Mouse (Mus musculus) cerebral cortex, adult 2 months (tissue): Measurements from ENCODE around the gene Gpx6.

ENCODE experiments used
- WGBS: fragments of 180-500 bp; shearing (Covaris S2); methylation state at CpG from one replicate; pipeline ENCODE4 v1.1.7; 2018; 5-methylcytosine and 5-hydroxymethylcytosine counted together

Gpx6 gene

DNA sequence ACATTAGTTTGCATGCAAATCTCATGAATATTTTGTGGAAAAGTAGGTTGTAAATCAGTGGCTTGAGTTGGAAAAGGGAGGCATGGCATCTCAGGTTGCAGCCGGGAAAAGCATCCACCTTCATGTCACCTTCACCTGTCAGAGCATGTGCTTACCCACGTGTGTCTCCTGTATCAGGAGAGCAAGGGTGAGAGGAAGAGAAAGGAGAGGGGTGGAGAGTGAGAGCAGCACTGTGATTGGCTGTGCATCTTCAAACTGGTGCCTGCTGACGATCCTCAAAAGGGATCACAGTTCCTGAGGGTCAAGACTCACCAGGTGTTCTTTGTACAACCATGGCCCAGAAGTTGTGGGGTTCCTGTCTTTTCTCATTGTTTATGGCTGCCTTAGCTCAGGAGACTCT is at the start of gene Gpx6:
Gene Gpx6, plus strand, starts transcription at position 200 of the 400 bp plus-strand sequence.
- 54% methylated on average over 3 of the region's 3 CpGs for WGBS

DNA sequence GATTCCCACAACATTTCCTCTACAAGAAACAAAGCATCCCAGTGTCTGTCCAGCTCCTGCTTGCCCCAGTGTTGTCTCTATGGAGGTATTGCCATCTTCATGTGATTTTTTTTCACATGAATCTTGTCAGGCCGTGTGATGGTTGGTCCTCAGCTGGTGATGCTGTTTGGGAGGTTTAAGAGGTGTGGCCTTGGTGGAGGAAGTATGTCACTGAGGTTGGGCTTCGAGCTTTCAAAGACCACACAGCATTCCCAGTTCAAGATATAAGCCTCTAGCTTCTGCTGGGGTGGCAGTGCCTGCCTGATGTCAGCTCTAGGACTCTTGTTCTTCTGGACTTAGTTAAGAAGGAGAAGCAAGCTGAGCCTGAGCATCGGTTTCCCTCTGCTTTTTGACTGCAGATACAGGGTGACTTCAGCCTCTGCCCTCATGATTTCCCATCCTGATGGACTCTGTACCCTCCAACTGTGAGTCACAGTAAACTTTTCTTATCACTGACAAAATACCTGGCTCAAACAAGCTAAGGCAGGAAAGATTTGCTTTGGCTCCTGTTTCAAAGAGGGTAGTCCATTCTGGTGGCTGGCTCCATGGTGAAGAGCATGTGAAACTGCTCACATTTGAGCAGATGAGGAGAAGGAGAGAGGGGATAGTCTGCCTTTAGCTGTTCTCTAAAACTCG is 49.0 kb upstream of the Gpx6 start:
- 74% methylated on average over 4 of the region's 4 CpGs for WGBS

DNA sequence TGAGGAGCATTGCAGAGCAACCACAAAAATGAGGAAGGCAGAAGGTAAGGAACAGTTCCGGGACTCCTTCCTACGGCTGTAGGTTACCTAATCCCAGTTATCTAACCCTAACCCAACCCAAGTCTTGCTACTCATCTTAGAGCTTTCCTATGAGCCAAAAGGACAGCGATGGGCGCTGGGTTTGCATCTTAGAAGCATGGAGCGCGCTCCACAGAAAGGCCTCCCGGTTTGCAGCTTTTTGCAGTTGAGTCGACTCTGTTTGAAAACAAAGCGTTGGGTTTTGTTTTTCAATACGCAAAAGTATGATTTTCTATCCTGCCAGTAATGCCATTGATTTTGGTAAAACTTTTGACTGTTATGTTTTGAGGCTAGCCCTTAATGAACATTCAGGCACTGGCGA is 48.0 kb upstream of the Gpx6 start:
- 10% methylated on average over 11 of the region's 11 CpGs for WGBS

DNA sequence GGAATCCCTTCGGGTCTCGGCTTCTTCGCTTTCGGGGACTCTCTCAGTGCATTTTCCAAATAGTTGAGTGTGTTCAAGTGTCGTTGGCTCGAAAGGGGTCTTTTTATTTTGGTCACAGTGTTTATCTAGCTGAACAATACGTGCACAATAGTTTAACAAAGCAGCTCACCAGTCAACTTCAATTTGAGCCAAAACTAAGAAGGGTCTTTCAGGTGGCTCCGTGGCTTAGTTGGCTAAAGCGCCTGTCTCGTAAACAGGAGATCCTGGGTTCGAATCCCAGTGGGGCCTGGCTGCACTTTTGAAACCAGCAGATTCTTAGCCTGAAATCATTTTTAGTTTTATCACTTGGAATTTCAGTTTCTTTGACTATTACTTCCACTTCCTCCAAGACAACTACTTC is 47.6 kb upstream of the Gpx6 start:
- 5% methylated on average over 11 of the region's 11 CpGs for WGBS

DNA sequence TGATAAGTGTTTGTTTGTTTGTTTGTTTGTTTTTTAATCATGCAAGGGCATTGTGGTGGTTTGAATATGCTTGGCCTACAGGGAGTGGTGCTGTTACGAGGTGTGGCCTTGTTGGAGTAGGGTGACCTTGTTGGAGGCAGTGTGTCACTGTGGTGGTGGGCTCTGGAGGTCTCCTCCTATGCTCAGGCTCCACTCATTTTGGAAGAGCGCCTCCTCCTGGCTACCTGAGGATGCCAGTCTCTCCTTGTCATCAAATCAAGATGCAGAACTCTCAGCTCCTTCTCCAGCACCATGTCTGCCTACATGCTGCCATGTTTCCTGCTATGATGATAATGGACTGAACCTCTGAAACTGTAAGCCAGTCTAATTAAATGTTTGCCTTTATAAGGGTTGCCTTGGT is 46.2 kb upstream of the Gpx6 start:
- 67% methylated on average over 2 of the region's 2 CpGs for WGBS

DNA sequence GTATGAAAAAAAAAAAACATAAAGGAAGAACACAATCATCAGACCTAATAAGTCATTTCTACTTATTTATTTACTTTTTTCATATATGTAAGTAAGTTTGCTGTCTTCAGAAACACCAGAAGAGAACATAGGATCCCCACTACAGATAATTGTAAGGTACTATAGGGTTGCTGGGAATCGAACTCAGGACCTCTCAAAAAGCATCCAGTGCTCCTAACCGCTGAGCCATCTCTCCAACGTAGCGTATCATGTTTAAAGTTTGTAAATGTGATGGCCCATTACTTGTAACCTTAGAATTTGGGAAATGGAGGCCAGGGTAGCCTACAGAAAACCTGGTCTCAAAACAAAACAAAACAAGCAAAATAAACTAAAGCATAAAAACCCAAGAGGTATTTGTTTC is 44.4 kb upstream of the Gpx6 start:
- 54% methylated on average over 4 of the region's 4 CpGs for WGBS

DNA sequence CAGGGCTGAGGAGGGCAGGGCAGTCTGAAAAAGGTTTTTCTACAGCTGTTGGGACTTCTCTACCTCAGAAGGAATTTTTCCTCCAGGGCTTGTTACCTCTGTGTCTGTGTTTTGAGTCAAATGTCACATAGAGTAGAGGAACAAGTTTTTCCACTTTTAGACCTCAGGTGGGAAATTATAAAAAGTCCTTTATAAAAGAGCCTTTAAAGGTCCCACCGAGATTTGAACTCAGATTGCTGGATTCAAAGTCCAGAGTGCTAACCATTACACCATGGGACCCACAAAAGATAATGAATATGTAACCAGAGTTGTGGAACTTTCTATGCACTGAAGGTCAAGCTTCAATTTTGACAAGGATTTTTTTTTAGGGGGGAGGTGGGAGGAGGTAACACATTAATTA is 43.7 kb upstream of the Gpx6 start:
- WGBS = 15% methylated on average over 1 of the region's 1 CpGs

- under 1% methylated on average over 29 of the region's 29 CpGs for WGBS
Measured at GRCm38 (mm10) chr13:21275021-21275814, 36.7 kb upstream of the Gpx6 start.

GRCm38 (mm10) chr13:21275815-21276550 is 35.9 kb upstream of the Gpx6 start:
- WGBS = 1% methylated on average over 25 of the region's 25 CpGs

- whole genome bisulfite sequencing = 3% methylated on average over 9 of the region's 9 CpGs
Measured at GRCm38 (mm10) chr13:21276551-21276950, 35.4 kb upstream of the Gpx6 start.

- 3% methylated on average over 8 of the region's 8 CpGs for WGBS
Measured at GRCm38 (mm10) chr13:21279076-21279475, 32.8 kb upstream of the Gpx6 start.

DNA sequence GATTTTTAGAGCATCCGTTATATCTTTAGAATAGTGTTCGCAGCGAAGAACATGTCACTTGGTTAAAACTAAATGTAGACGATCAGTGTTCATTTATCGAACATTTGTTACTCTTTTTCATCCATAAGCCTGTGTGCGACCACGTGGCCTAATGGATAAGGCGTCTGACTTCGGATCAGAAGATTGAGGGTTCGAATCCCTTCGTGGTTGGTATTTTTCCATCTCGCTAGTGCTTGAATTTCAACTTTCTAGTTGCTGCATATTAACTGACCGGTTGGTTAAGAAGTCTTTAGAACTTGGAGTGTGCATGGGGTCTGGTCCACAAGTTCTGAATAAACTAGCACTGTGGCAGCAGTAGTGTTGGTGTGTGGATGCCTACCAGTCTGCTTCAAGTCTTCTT is 32.4 kb upstream of the Gpx6 start:
- WGBS = under 1% methylated on average over 13 of the region's 13 CpGs

- WGBS = 97% methylated on average over 6 of the region's 6 CpGs
Measured at GRCm38 (mm10) chr13:21292631-21293030, 19.3 kb upstream of the Gpx6 start, which contains the start of gene Gpx5. TSS of gene Gpx5 (minus strand) at chr13:21292731.

DNA sequence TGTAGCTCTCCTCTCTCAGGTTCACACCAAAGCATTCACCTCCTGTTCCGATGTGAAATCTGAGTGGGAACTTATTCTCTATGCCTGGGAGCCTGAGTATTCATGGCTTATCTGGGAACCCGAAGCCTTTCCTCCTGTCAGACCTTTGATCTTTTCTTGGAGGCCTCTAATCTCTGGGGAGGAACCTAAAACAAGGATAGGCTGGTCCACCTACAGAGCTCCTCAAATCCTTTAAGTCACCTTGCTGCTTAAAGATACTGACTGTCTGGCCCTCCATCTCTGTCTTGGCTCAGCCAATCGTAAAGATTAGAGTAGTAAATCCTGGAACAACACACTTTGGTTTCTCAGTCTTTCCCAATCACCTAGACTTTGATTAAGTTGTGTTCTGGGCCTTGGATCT is 13.4 kb upstream of the Gpx6 start:
- 58% methylated on average over 3 of the region's 3 CpGs for WGBS

GRCm38 (mm10) chr13:21304483-21305066 is 7.3 kb upstream of the Gpx6 start:
- 85% methylated on average over 3 of the region's 3 CpGs for WGBS

GRCm38 (mm10) chr13:21309788-21310187 is 2.1 kb upstream of the Gpx6 start:
- 61% methylated on average over 2 of the region's 2 CpGs for WGBS

DNA sequence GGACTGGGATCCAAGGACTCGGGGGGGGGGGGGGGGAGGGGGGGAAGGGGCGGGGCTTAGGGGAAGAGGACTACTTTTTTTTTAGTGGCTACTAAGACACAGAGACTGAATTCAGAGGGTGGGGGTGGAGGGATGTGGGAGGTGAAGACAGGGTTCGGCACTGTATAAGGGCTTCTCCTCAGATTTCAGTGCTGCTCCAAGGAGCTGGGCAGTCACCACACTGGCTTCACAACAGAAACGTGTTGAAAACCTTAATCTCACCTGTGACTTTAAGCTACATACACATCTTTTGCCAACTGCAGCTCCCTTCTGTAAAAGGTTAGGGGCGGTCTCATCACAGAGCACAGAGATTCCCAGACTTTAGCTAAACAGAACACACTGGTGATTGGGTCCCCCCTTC is 929 bp downstream of the Gpx6 start:
- 46% methylated on average over 4 of the region's 5 CpGs for WGBS

DNA sequence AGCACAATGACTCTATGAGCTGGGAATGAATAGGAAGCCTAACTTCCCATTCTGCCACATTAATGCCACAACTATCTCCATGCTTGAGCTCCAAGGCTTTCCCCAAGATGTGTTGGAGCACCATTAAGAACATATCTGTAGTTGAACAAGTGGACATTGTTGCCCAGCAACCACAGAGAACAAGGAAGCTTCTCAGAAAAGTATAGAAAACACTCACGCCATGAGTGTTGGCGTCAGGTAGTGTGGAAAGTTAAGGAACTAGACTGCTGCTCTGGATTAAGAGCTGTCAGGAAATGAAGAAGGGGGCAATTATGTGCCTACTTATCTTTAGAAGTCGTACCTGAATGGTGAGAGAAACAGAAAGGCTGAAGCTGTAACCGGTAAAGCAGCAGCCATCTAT is 2.0 kb downstream of the Gpx6 start:
- WGBS = 82% methylated on average over 4 of the region's 4 CpGs

DNA sequence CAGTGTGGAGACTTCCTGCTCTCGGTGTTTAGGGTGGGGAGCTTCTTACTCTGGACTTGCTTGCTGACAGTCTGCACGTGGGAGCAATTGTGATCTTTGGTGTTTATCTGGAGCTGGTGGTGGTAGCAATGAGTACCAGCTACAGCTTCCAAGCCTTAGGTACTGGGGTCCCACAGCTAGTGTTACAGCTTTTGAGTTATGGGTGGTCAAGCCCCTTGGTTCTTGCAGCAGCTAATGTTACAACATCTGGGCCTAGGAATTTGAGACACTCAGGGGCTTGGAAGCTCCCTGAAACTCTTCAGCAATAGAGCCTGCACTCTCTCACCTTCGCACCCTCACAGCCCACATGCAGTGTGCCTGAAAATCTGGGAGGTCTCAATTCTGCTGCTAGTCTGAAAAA is 8.3 kb downstream of the Gpx6 start:
- WGBS = 86% methylated on average over 3 of the region's 3 CpGs

DNA sequence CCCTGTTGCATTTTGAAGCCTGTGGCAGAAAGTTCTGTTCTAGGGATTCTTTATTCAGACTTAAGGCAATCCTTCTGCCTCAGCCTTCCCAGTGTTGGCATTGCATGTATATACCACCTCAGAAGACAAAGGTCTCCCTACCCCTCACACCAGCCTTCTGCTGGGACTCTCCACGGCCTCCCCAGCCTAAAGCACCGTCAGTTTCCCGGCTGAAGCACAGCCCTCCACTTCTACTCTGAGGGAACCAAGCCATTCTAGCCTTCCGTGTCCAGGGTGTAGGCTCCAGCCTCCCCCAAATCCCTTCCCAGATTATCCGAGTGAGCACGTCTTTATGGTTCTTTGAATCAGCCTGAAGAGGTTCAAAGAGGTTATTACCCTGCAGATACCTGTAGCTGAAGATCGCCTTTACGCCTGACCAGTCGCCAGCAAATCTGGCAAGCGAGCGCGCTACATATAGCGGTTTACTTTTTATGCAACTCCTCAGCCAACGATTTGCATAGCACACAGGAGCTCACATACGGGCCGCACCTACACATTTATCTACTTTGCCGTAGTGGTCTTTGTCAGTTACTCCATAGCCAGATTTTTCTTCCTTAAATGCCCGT is 10.1 kb downstream of the Gpx6 start:
- WGBS = 11% methylated on average over 18 of the region's 18 CpGs

DNA sequence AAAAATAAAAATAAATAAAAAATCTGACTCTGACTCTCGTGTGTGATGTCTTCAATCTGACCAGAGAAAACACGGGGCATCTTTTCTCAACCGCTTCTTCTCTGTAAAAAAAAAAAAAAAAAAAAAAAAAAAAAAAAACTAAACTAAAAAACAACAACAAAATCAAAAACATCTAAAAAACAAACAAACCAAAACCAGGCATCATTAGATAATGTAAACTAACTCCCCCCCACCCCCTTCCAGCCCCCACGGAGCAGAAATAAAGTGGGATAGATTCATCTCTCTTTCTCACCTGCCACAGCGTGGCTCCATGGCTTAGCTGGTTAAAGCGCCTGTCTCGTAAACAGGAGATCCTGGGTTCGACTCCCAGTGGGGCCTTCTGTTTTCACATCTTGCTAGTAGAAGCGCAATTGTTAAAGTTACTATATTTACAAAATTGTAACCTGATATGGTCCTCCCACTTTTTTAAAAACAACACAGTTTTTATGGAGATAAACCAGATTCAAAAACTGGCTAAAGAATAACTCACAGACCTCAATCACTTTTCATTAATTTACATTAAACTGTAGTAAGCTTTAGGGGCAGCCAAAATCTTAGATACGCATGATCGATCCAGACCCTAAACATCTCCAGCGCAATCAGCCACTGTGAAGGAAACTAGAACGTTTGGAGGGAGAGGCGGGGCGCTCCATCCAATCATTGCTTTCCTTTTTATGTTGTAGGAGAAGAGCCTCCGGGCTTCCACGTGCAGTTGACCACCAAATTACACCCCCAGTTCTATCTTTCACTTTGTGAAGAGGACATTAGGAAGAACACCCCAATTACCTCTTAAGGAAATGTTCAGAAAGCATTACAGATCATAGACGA is 10.8 kb downstream of the Gpx6 start:
- WGBS = 11% methylated on average over 18 of the region's 18 CpGs
